In the genomic region with DNA sequence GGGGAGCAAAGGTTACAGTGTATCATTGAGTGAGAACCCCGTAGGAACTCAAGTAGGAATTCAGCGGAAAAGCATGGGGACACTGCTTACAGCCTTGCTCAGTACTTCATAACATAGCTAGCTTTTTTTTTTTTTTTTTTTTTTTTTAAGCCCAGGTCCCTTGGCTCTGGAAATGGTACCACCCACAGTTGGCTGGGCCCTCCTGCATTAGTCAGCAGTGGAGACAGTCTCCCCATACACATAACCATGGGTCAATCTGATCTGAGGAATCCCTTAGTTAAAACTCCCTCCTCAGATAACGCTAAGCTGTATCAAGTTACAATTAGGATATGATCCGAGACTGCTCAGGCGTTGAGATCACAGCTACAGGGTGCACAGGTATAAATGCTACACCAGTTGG, we compare ENCODE assay signal across 20 mouse cellular contexts.
DNase-seq lines count a peak whose midpoint lies in the region; ATAC-seq and TF ChIP-seq lines count a peak whose summit lies in the region.
"Had no signal": no experiment of that assay in that cellular context is flagged by ENCODE, and none has a peak within 500 bp of the region (broad histone marks: within the 10 kb centered on the region; RNA-seq: fewer than 3 reads in every experiment).

No protein-coding gene starts in this region.

- in situ Hi-C loops in ES-E14 (cut with MboI; ENCODE audit: low sequenced_read_pairs in 2 of 2, unreplicated experiment in 2 of 2) = no loop called here

- no peak overlapping the region for H3K4me2 ChIP-seq in stomach, postnatal 0 days (replicated peaks; ENCODE audit: low read depth)
- H3K4me2 ChIP-seq in midbrain, embryonic 13.5 days (replicated peaks) = no peak overlapping the region
- H3K4me2 ChIP-seq: embryonic facial prominence, embryonic 12.5 days; forebrain, embryonic 12.5 days; hindbrain, embryonic 12.5 days had no signal

- H3K4me3 ChIP-seq in gastrocnemius, adult 2 months = no peak overlapping the region
- no peak overlapping the region for H3K4me3 ChIP-seq in ES-E14 (ENCODE audit: insufficient read depth in 1 of 2, low read depth in 1 of 2, low read length in 2 of 2, poor library complexity in 1 of 2, severe bottlenecking in 1 of 2)
- H3K4me3 ChIP-seq in stomach, postnatal 0 days (ENCODE audit: low read depth, low read length) = no peak overlapping the region
- no peak overlapping the region for H3K4me3 ChIP-seq in midbrain, embryonic 13.5 days (replicated peaks)
- H3K4me3 ChIP-seq: embryonic facial prominence, embryonic 12.5 days; forebrain, embryonic 12.5 days; hindbrain, embryonic 12.5 days had no signal

- no peak for TF ChIP-seq EP300 in stomach, postnatal 0 days (optimal IDR thresholded peaks at IDR 0.05)

- no peak for TF ChIP-seq CTCF in gastrocnemius, adult 2 months (IDR thresholded peaks at IDR 0.05)
- TF ChIP-seq CTCF in stomach, postnatal 0 days (IDR thresholded peaks at IDR 0.05; ENCODE audit: low read depth) = no peak

- intact Hi-C loops in gastrocnemius, adult 2 months (cut with DNase I) = no loop called here
- intact Hi-C loops in gastrocnemius, postnatal 14 days (cut with DNase I; ENCODE audit: low total_unique reads) = no loop called here

- H3K9me3 ChIP-seq in ES-E14 (ENCODE audit: control insufficient read depth, insufficient read depth, low read depth, low read length) = no peaks in the 10 kb centered on the region
- H3K9me3 ChIP-seq in stomach, postnatal 0 days (ENCODE audit: control insufficient read depth, low read length) = no peaks in the 10 kb centered on the region
- H3K9me3 ChIP-seq in midbrain, embryonic 13.5 days = no peaks in the 10 kb centered on the region
- H3K9me3 ChIP-seq: embryonic facial prominence, embryonic 12.5 days; forebrain, embryonic 12.5 days; hindbrain, embryonic 12.5 days had no signal

- H3K36me3 ChIP-seq in ES-E14 (ENCODE audit: control insufficient read depth, insufficient read depth, low read length, poor library complexity, severe bottlenecking) = no peaks in the 10 kb centered on the region
- H3K36me3 ChIP-seq in stomach, postnatal 0 days (ENCODE audit: control insufficient read depth, insufficient read depth, low read length) = no peaks in the 10 kb centered on the region
- H3K36me3 ChIP-seq in midbrain, embryonic 13.5 days = no peaks in the 10 kb centered on the region
- H3K36me3 ChIP-seq: embryonic facial prominence, embryonic 12.5 days; forebrain, embryonic 12.5 days; hindbrain, embryonic 12.5 days had no signal

- H3K4me1 ChIP-seq in ES-E14 (ENCODE audit: control insufficient read depth in 2 of 2, insufficient read depth in 2 of 2, low read length in 2 of 2, poor library complexity in 1 of 2) = no peaks in the 10 kb centered on the region
- no peaks in the 10 kb centered on the region for H3K4me1 ChIP-seq in stomach, postnatal 0 days (replicated peaks; ENCODE audit: control insufficient read depth, insufficient read depth)
- H3K4me1 ChIP-seq in midbrain, embryonic 13.5 days (replicated peaks) = no peaks in the 10 kb centered on the region
- H3K4me1 ChIP-seq: embryonic facial prominence, embryonic 12.5 days; forebrain, embryonic 12.5 days; hindbrain, embryonic 12.5 days had no signal

- no peak for ATAC-seq in stomach, postnatal 0 days (ENCODE audit: low FRiP score, low TSS enrichment)
- no peak for ATAC-seq in midbrain, embryonic 13.5 days
- ATAC-seq: activated CD4-positive, CD25-positive, alpha-beta regulatory T cell, adult 4 months; inflammation-experienced regulatory T-cells, adult 6 months; intestine, postnatal 0 days; Patski had no signal

- H3K27ac ChIP-seq in gastrocnemius, adult 2 months = no peak overlapping the region
- no peak overlapping the region for H3K27ac ChIP-seq in ES-E14 (ENCODE audit: insufficient read depth, low read depth, low read length, poor library complexity, severe bottlenecking)
- H3K27ac ChIP-seq in stomach, postnatal 0 days (replicated peaks) = no peak overlapping the region
- H3K27ac ChIP-seq in midbrain, embryonic 13.5 days = no peak overlapping the region
- H3K27ac ChIP-seq: embryonic facial prominence, embryonic 12.5 days; forebrain, embryonic 12.5 days; hindbrain, embryonic 12.5 days had no signal

- H3K27me3 ChIP-seq in stomach, postnatal 0 days (ENCODE audit: control insufficient read depth, insufficient read depth, low read length) = no peaks in the 10 kb centered on the region
- H3K27me3 ChIP-seq in midbrain, embryonic 13.5 days = no peaks in the 10 kb centered on the region
- H3K27me3 ChIP-seq: embryonic facial prominence, embryonic 12.5 days; forebrain, embryonic 12.5 days; hindbrain, embryonic 12.5 days; Patski had no signal

- WGBS in stomach, postnatal 0 days = 62% methylated on average over 5 of the region's 5 CpGs
- 85% methylated on average over 5 of the region's 5 CpGs for WGBS in midbrain, embryonic 13.5 days

- DNase-seq in gastrocnemius, adult 2 months = peak; percentile 30
- DNase-seq in gastrocnemius, postnatal 14 days = no peak
- DNase-seq in 3T3-L1 (ENCODE audit: low read depth, low spot score) = peak; percentile 76
- DNase-seq in ES-E14 (ENCODE audit: low read depth, low spot score) = no peak
- peak; percentile 0 for DNase-seq in fibroblast of lung, adult 2 months (ENCODE audit: low read depth)
- no peak for DNase-seq in stomach, postnatal 0 days (ENCODE audit: low spot score)
- DNase-seq: adrenal gland, postnatal 25 days; cerebellum, adult 11 months; cerebellum, adult 8-10 months; cerebellum, postnatal 14 days; heart, postnatal 4 days; kidney, adult 9 months had no signal

- H3K9ac ChIP-seq in ES-E14 (ENCODE audit: insufficient read depth, low read depth, low read length, poor library complexity, severe bottlenecking) = no peak overlapping the region
- H3K9ac ChIP-seq in stomach, postnatal 0 days (ENCODE audit: low read length) = no peak overlapping the region
- no peak overlapping the region for H3K9ac ChIP-seq in midbrain, embryonic 13.5 days (replicated peaks)
- H3K9ac ChIP-seq: embryonic facial prominence, embryonic 12.5 days; forebrain, embryonic 12.5 days; hindbrain, embryonic 12.5 days had no signal

TF ChIP-seq in ES-E14, 5 proteins besides CTCF, POLR2A, EP300 and RAD21:
- no peak for TF ChIP-seq MAFK (IDR thresholded peaks at IDR 0.05; ENCODE audit: insufficient read depth, low read depth, low read length)
- 0 out of 2 replicates have a peak, but pooled peaks have one; percentile 3 for TF ChIP-seq ZNF384 (IDR thresholded peaks at IDR 0.05; ENCODE audit: low read depth, low read length)

Comparison
In these comparisons a context has a peak if more than half of its experiments do, and no peak if none do; other contexts are left out.
1. DNase-seq: peak in gastrocnemius, adult 2 months (single experiment), 3T3-L1 (single experiment) and fibroblast of lung, adult 2 months (single experiment); none in gastrocnemius, postnatal 14 days (single experiment), ES-E14 (single experiment) and stomach, postnatal 0 days (single experiment).